Mouse (Mus musculus) hindbrain, postnatal 0 days (tissue): ENCODE measurements around the gene Barhl2. TPM values are rescaled to one million over a fixed set of nuclear protein-coding genes. Genes with fewer than 3 reads are reported as not detected.

ENCODE experiments used
- ATAC-seq: fragments of 200-750 bp; cut with Nextera tagmentation; 2 replicates; pipeline ENCODE4 v1.8.0; 2017; ENCODE audit warnings: mild to moderate bottlenecking, moderate TSS enrichment, moderate library complexity
- DNase-seq: peaks from one replicate; pipeline ENCODE4 v3.0.0-alpha.2; 2015; ENCODE audit warnings: low spot score
- H3K27ac ChIP-seq: fragments of 300-500 bp; sonication (generic); 2 replicates; pipeline ENCODE4 v1.5.1; 2014; ENCODE audit warnings: mild to moderate bottlenecking
- H3K27me3 ChIP-seq: fragments of 300-500 bp; sonication (generic); 2 replicates; pipeline ENCODE4 v1.6.1; 2014; ENCODE audit warnings: low read length, mixed read lengths; ENCODE audit not compliant: insufficient read depth
- H3K36me3 ChIP-seq: fragments of 300-500 bp; sonication (generic); 2 replicates; pipeline ENCODE4 v1.6.1; 2014; ENCODE audit warnings: low read length, mixed read lengths; ENCODE audit not compliant: insufficient read depth
- H3K4me1 ChIP-seq: fragments of 300-500 bp; sonication (generic); 2 replicates; pipeline ENCODE4 v1.6.1; 2014; ENCODE audit warnings: antibody characterized with exemption, low read length, mixed read lengths; ENCODE audit not compliant: insufficient read depth
- H3K4me2 ChIP-seq: fragments of 300-500 bp; sonication (generic); 2 replicates; pipeline ENCODE4 v1.6.1; 2014; ENCODE audit warnings: low read depth, mild to moderate bottlenecking, low read length, moderate library complexity, mixed read lengths
- H3K4me3 ChIP-seq: fragments of 300-500 bp; sonication (generic); 2 replicates; pipeline ENCODE4 v1.5.1; 2014; ENCODE audit warnings: low read length
- H3K9ac ChIP-seq: fragments of 300-500 bp; sonication (generic); replicated peaks from 2 replicates; pipeline ENCODE4 v1.6.1; 2014; ENCODE audit warnings: mild to moderate bottlenecking, low read length, moderate library complexity, mixed read lengths
- H3K9me3 ChIP-seq: fragments of 300-500 bp; sonication (generic); 2 replicates; pipeline ENCODE4 v1.6.1; 2016; ENCODE audit warnings: low read length, mixed read lengths
- CTCF ChIP-seq: IDR thresholded peaks from 2 replicates; pipeline ENCODE4 v1.5.1; 2016; ENCODE audit warnings: antibody characterized with exemption, control low read depth, low read depth
- WGBS: fragments of 180-500 bp; shearing (Covaris S2); extraction: QIAGEN DNeasy Blood & Tissue Kit; methylation state at CpG from one replicate; pipeline ENCODE4 v1.1.7; 2014; 5-methylcytosine and 5-hydroxymethylcytosine counted together
- polyA plus RNA-seq: library from polyadenylated mRNA; unstranded; fragments of >200 nt; fragmentation: Nextera tagmentation; extraction: Ambion mirVana; gene quantifications from 2 replicates; pipeline ENCODE4 v1.2.1, GENCODE M21; 2015
- total RNA-seq: library from RNA; depleted of rRNA; stranded (reverse); fragments of >200 nt; gene quantifications from 2 replicates; pipeline ENCODE4 v1.2.3, GENCODE M21; 2014

Gene Barhl2
- total and polyA plus RNA-seq, 2 experiments from 2014 or later, result 2.1 to 14.9 TPM

GRCm38 (mm10) chr5:106455106-106455920 is 2.7 kb downstream of the Barhl2 start:
- H3K9me3 ChIP-seq, result no peaks in the 10 kb centered on the region
- H3K36me3 ChIP-seq, result no peaks in the 10 kb centered on the region
- DNase-seq (no peak), ATAC-seq (no peak)
- no peaks in the 10 kb centered on the region for H3K4me1 ChIP-seq
- peaks cover 56% of the 10 kb centered on the region for H3K27me3 ChIP-seq
- H3K27ac ChIP-seq, result 0 out of 2 replicates have a peak overlapping the region, but pooled peaks have one; percentile 13
- peak overlapping the region; percentile 48 for H3K4me2 ChIP-seq
- H3K4me3 ChIP-seq, result peak overlapping the region; percentile 44
- TF ChIP-seq CTCF, result no peak
- WGBS, result 4% methylated on average over 17 of the region's 17 CpGs
- H3K9ac ChIP-seq, result 0 out of 2 replicates have a peak overlapping the region, but pooled peaks have one; percentile 5

GRCm38 (mm10) chr5:106454411-106455105 is 3.4 kb downstream of the Barhl2 start:
- H3K36me3 ChIP-seq, result no peaks in the 10 kb centered on the region
- peaks cover 56% of the 10 kb centered on the region for H3K27me3 ChIP-seq
- H3K4me1 ChIP-seq, result no peaks in the 10 kb centered on the region
- peak overlapping the region; percentile 68; the same call in 1 of the 2 replicates for H3K27ac ChIP-seq
- WGBS, result 2% methylated on average over 9 of the region's 9 CpGs
- no peak overlapping the region for H3K9ac ChIP-seq
- H3K9me3 ChIP-seq, result no peaks in the 10 kb centered on the region
- TF ChIP-seq CTCF, result no peak
- DNase-seq (peak; percentile 44), ATAC-seq (no peak)
- peak overlapping the region; percentile 44 for H3K4me3 ChIP-seq
- H3K4me2 ChIP-seq, result peak overlapping the region; percentile 48

- H3K4me3 ChIP-seq, result peak overlapping the region; percentile 44
- ATAC-seq (no peak), DNase-seq (peak; percentile 44)
- H3K4me1 ChIP-seq, result no peaks in the 10 kb centered on the region
- H3K9me3 ChIP-seq, result no peaks in the 10 kb centered on the region
- peaks cover 56% of the 10 kb centered on the region for H3K27me3 ChIP-seq
- no peaks in the 10 kb centered on the region for H3K36me3 ChIP-seq
- H3K27ac ChIP-seq, result peak overlapping the region; percentile 68; the same call in 1 of the 2 replicates
- WGBS, result 2% methylated on average over 13 of the region's 13 CpGs
- peak overlapping the region; percentile 48 for H3K4me2 ChIP-seq
- no peak overlapping the region for H3K9ac ChIP-seq
- TF ChIP-seq CTCF, result no peak
Measured at GRCm38 (mm10) chr5:106453886-106454321, 4.1 kb downstream of the Barhl2 start.

GRCm38 (mm10) chr5:106453181-106453885 is 4.6 kb downstream of the Barhl2 start:
- peaks cover 55% of the 10 kb centered on the region for H3K27me3 ChIP-seq
- TF ChIP-seq CTCF, result 0 out of 2 replicates have a peak, but pooled peaks have one; percentile 1
- no peaks in the 10 kb centered on the region for H3K36me3 ChIP-seq
- H3K4me2 ChIP-seq, result peak overlapping the region; percentile 48
- peak overlapping the region; percentile 44 for H3K4me3 ChIP-seq
- H3K27ac ChIP-seq, result peak overlapping the region; percentile 68; the same call in 1 of the 2 replicates
- no peaks in the 10 kb centered on the region for H3K9me3 ChIP-seq
- 0 out of 2 replicates have a peak overlapping the region, but pooled peaks have one; percentile 30 for H3K9ac ChIP-seq
- peak; percentile 39; the same call in 1 of the 2 replicates for ATAC-seq
- WGBS, result 0% methylated on average over 31 of the region's 45 CpGs
- no peaks in the 10 kb centered on the region for H3K4me1 ChIP-seq
- peak; percentile 45 for DNase-seq

GRCm38 (mm10) chr5:106452686-106453085 is 5.3 kb downstream of the Barhl2 start:
- DNase-seq (no peak), ATAC-seq (no peak)
- no peaks in the 10 kb centered on the region for H3K9me3 ChIP-seq
- H3K4me2 ChIP-seq, result peak overlapping the region; percentile 48
- whole genome bisulfite sequencing, result 9% methylated on average over 4 of the region's 4 CpGs
- H3K27ac ChIP-seq, result no peak overlapping the region
- no peak for TF ChIP-seq CTCF
- H3K9ac ChIP-seq, result no peak overlapping the region
- H3K4me3 ChIP-seq, result no peak overlapping the region
- no peaks in the 10 kb centered on the region for H3K4me1 ChIP-seq
- no peaks in the 10 kb centered on the region for H3K36me3 ChIP-seq
- H3K27me3 ChIP-seq, result peaks cover 57% of the 10 kb centered on the region

- H3K4me2 ChIP-seq, result peak overlapping the region; percentile 50
- peak; percentile 58 for DNase-seq
- H3K27me3 ChIP-seq, result peaks cover 59% of the 10 kb centered on the region
- peak; percentile 37; the same call in 1 of the 2 replicates for ATAC-seq
- H3K4me1 ChIP-seq, result no peaks in the 10 kb centered on the region
- no peaks in the 10 kb centered on the region for H3K9me3 ChIP-seq
- H3K36me3 ChIP-seq, result no peaks in the 10 kb centered on the region
- no peak for TF ChIP-seq CTCF
- under 1% methylated on average over 32 of the region's 32 CpGs for WGBS
- no peak overlapping the region for H3K27ac ChIP-seq
- H3K4me3 ChIP-seq, result peak overlapping the region; percentile 26
- H3K9ac ChIP-seq, result no peak overlapping the region
Measured at GRCm38 (mm10) chr5:106451681-106452440, 6.1 kb downstream of the Barhl2 start.
